Mouse (Mus musculus) gastrocnemius, postnatal 36 days (tissue): ENCODE results near the gene Plekhm3. TPM values are rescaled to one million over a fixed set of nuclear protein-coding genes. Genes with fewer than 3 reads are reported as not detected.

Experiments used
- DNase-seq, 2 experiments: peaks; one replicate each; pipeline ENCODE4 v3.0.0; 2022
- intact Hi-C: fragments of 180-260 bp; cut with DNase I; formaldehyde crosslinking; loops from one replicate; pipeline ENCODE4 v1.15.1; 2025
- total RNA-seq, 2 experiments: library from RNA; stranded (reverse); gene quantifications; 2 replicates each; pipeline ENCODE4 v1.2.3; 2021

The Plekhm3 gene
- total RNA-seq, 2 experiments from 2014 or later: 4.7 to 6.7 TPM

GRCm38 (mm10) chr1:64930124-64930523 lies 26.5 kb downstream of the Plekhm3 start:
- intact Hi-C loops: no loop called here
- no peak for DNase-seq

- no peak for DNase-seq
- intact Hi-C loops: no loop called here
Measured at GRCm38 (mm10) chr1:64929673-64930072, 27.0 kb downstream of the Plekhm3 start.

- no peak for DNase-seq
- intact Hi-C loops: no loop called here
Measured at GRCm38 (mm10) chr1:64928542-64928941, 28.1 kb downstream of the Plekhm3 start.

- no peak for DNase-seq
Measured at GRCm38 (mm10) chr1:64927437-64928274, 29.0 kb downstream of the Plekhm3 start.

GRCm38 (mm10) chr1:64925594-64925993 lies 31.0 kb downstream of the Plekhm3 start:
- no peak for DNase-seq
- intact Hi-C loops: no loop called here

More at GRCm38 (mm10) chr1:64927437-64928274, 29.0 kb downstream of the Plekhm3 start:
- intact Hi-C loops: no loop called here

GRCm38 (mm10) chr1:64924283-64924682 lies 32.3 kb downstream of the Plekhm3 start:
- DNase-seq: no peak
- intact Hi-C loops: loop anchor here (5.0 kb wide), 1 partner anchor 187 kb away; the partner anchor contains the start of gene Fzd5

- intact Hi-C loops: loop anchor here (5.0 kb wide), 1 partner anchor 202 kb away; no protein-coding TSS in a partner anchor
- DNase-seq: no peak
Measured at GRCm38 (mm10) chr1:64918810-64919528, 37.7 kb downstream of the Plekhm3 start.

GRCm38 (mm10) chr1:64917966-64918365 lies 38.7 kb downstream of the Plekhm3 start:
- intact Hi-C loops: loop anchor here (5.0 kb wide), 1 partner anchor 201 kb away; no protein-coding TSS in a partner anchor

GRCm38 (mm10) chr1:64916884-64917507 lies 39.6 kb downstream of the Plekhm3 start:
- intact Hi-C loops: loop anchor here (5.0 kb wide), 1 partner anchor 200 kb away; no protein-coding TSS in a partner anchor

More at GRCm38 (mm10) chr1:64917966-64918365, 38.7 kb downstream of the Plekhm3 start:
- DNase-seq: no peak

GRCm38 (mm10) chr1:64914356-64914755 lies 42.3 kb downstream of the Plekhm3 start:
- intact Hi-C loops: no loop called here
- no peak for DNase-seq

More at GRCm38 (mm10) chr1:64916884-64917507, 39.6 kb downstream of the Plekhm3 start:
- no peak for DNase-seq

GRCm38 (mm10) chr1:64907740-64908139 lies 48.9 kb downstream of the Plekhm3 start:
- DNase-seq: no peak
- intact Hi-C loops: no loop called here

- intact Hi-C loops: no loop called here
- DNase-seq: no peak
Measured at GRCm38 (mm10) chr1:64906226-64906625, 50.4 kb downstream of the Plekhm3 start.

- intact Hi-C loops: no loop called here
- no peak for DNase-seq
Measured at GRCm38 (mm10) chr1:64903415-64903814, 53.2 kb downstream of the Plekhm3 start.

GRCm38 (mm10) chr1:64902804-64903203 lies 53.8 kb downstream of the Plekhm3 start:
- no peak for DNase-seq
- intact Hi-C loops: no loop called here

GRCm38 (mm10) chr1:64899763-64900162 lies 56.9 kb downstream of the Plekhm3 start:
- intact Hi-C loops: no loop called here
- DNase-seq: no peak

GRCm38 (mm10) chr1:64897485-64897884 lies 59.1 kb downstream of the Plekhm3 start:
- intact Hi-C loops: no loop called here
- no peak for DNase-seq

GRCm38 (mm10) chr1:64893806-64894205 lies 62.8 kb downstream of the Plekhm3 start:
- DNase-seq: no peak
- intact Hi-C loops: no loop called here

- intact Hi-C loops: no loop called here
Measured at GRCm38 (mm10) chr1:64891332-64891731, 65.3 kb downstream of the Plekhm3 start.

GRCm38 (mm10) chr1:64887502-64888203 lies 69.0 kb downstream of the Plekhm3 start:
- intact Hi-C loops: no loop called here
- DNase-seq: no peak

More at GRCm38 (mm10) chr1:64891332-64891731, 65.3 kb downstream of the Plekhm3 start:
- DNase-seq: no peak

- no peak for DNase-seq
- intact Hi-C loops: no loop called here
Measured at GRCm38 (mm10) chr1:64886718-64887117, 69.9 kb downstream of the Plekhm3 start.
